Mouse (Mus musculus): ENCODE measurements around the gene Hoxa13. TPM values are rescaled to one million over a fixed set of nuclear protein-coding genes. Genes with fewer than 3 reads are reported as not detected.
A peak's percentile ranks its signal among the peaks of the same experiment; 100 is the strongest.

The Hoxa13 gene
- polyA plus RNA-seq, 1 experiment from 2014 or later: 11.1 TPM

GRCm38 (mm10) chr6:52276920-52277319 lies 16.2 kb upstream of the Hoxa13 start:
- no peak overlapping the region for H3K4me3 ChIP-seq
- peak; percentile 42 for DNase-seq (ENCODE audit: low spot score)
- H3K36me3 ChIP-seq: no peaks in the 10 kb centered on the region
- H3K27me3 ChIP-seq (ENCODE audit: low read depth, poor library complexity, severe bottlenecking): peaks cover 84% of the 10 kb centered on the region
- peak overlapping the region; percentile 39; the same call in 1 of the 2 replicates for H3K27ac ChIP-seq
- H3K4me1 ChIP-seq: peaks cover 52% of the 10 kb centered on the region
- no peaks in the 10 kb centered on the region for H3K9me3 ChIP-seq (replicated peaks)
- WGBS: 7% methylated on average over 5 of the region's 5 CpGs

- H3K36me3 ChIP-seq: no peaks in the 10 kb centered on the region
- H3K4me3 ChIP-seq: no peak overlapping the region
- peaks cover 51% of the 10 kb centered on the region for H3K4me1 ChIP-seq
- peaks cover 86% of the 10 kb centered on the region for H3K27me3 ChIP-seq (ENCODE audit: low read depth, poor library complexity, severe bottlenecking)
- DNase-seq (ENCODE audit: low spot score): peak; percentile 38
- 2% methylated on average over 6 of the region's 6 CpGs for WGBS
- H3K9me3 ChIP-seq (replicated peaks): no peaks in the 10 kb centered on the region
- 0 out of 2 replicates have a peak overlapping the region, but pooled peaks have one; percentile 39 for H3K27ac ChIP-seq
Observed at GRCm38 (mm10) chr6:52276382-52276781, 15.7 kb upstream of the Hoxa13 start.

GRCm38 (mm10) chr6:52275563-52276280 lies 15.0 kb upstream of the Hoxa13 start:
- Histone ChIP-seq H3K36me3 (no peaks in the 10 kb centered on the region), H3K4me3 (no peak overlapping the region), H3K27me3 (ENCODE audit: low read depth, poor library complexity, severe bottlenecking) (peaks cover 88% of the 10 kb centered on the region), H3K27ac (peak overlapping the region; percentile 17; the same call in 1 of the 2 replicates), H3K4me1 (peaks cover 47% of the 10 kb centered on the region), H3K9me3 (replicated peaks) (no peaks in the 10 kb centered on the region)
- 12% methylated on average over 8 of the region's 8 CpGs for WGBS
- DNase-seq (ENCODE audit: low spot score): peak; percentile 35

GRCm38 (mm10) chr6:52274576-52274975 lies 13.9 kb upstream of the Hoxa13 start:
- H3K36me3 ChIP-seq: no peaks in the 10 kb centered on the region
- H3K4me3 ChIP-seq: no peak overlapping the region
- H3K4me1 ChIP-seq: peaks cover 57% of the 10 kb centered on the region
- 5% methylated on average over 11 of the region's 11 CpGs for WGBS
- H3K27me3 ChIP-seq (ENCODE audit: low read depth, poor library complexity, severe bottlenecking): peaks cover 88% of the 10 kb centered on the region
- DNase-seq (ENCODE audit: low spot score): peak; percentile 47
- peak overlapping the region; percentile 72; the same call in 1 of the 2 replicates for H3K27ac ChIP-seq
- H3K9me3 ChIP-seq (replicated peaks): no peaks in the 10 kb centered on the region

- Histone ChIP-seq H3K36me3 (no peaks in the 10 kb centered on the region), H3K9me3 (replicated peaks) (no peaks in the 10 kb centered on the region), H3K27me3 (ENCODE audit: low read depth, poor library complexity, severe bottlenecking) (peaks cover 94% of the 10 kb centered on the region), H3K27ac (peak overlapping the region; percentile 72), H3K4me1 (peaks cover 60% of the 10 kb centered on the region), H3K4me3 (peak overlapping the region; percentile 25)
- 4% methylated on average over 22 of the region's 22 CpGs for WGBS
- DNase-seq (ENCODE audit: low spot score): peak; percentile 63
Observed at GRCm38 (mm10) chr6:52273656-52274280, 13.1 kb upstream of the Hoxa13 start.

GRCm38 (mm10) chr6:52272766-52273655 lies 12.3 kb upstream of the Hoxa13 start:
- peak; percentile 46 for DNase-seq (ENCODE audit: low spot score)
- peaks cover 68% of the 10 kb centered on the region for H3K4me1 ChIP-seq

GRCm38 (mm10) chr6:52270494-52271480 lies 10.1 kb upstream of the Hoxa13 start:
- Histone ChIP-seq H3K4me1 (peaks cover 58% of the 10 kb centered on the region), H3K36me3 (no peaks in the 10 kb centered on the region), H3K27me3 (ENCODE audit: low read depth, poor library complexity, severe bottlenecking) (peaks cover 99% of the 10 kb centered on the region), H3K4me3 (no peak overlapping the region), H3K27ac (peak overlapping the region; percentile 1; the same call in 1 of the 2 replicates), H3K9me3 (replicated peaks) (no peaks in the 10 kb centered on the region)
- peak; percentile 61 for DNase-seq (ENCODE audit: low spot score)
- 3% methylated on average over 23 of the region's 23 CpGs for WGBS

More at GRCm38 (mm10) chr6:52272766-52273655, 12.3 kb upstream of the Hoxa13 start:
- Histone ChIP-seq H3K4me3 (peak overlapping the region; percentile 25; the same call in 1 of the 2 replicates), H3K27ac (peak overlapping the region; percentile 72), H3K27me3 (ENCODE audit: low read depth, poor library complexity, severe bottlenecking) (peaks cover 99% of the 10 kb centered on the region), H3K36me3 (no peaks in the 10 kb centered on the region), H3K9me3 (replicated peaks) (no peaks in the 10 kb centered on the region)
- WGBS: 5% methylated on average over 22 of the region's 22 CpGs

GRCm38 (mm10) chr6:52268756-52269155 lies 8.1 kb upstream of the Hoxa13 start:
- H3K9me3 ChIP-seq (replicated peaks): no peaks in the 10 kb centered on the region
- peaks cover 99% of the 10 kb centered on the region for H3K27me3 ChIP-seq (ENCODE audit: low read depth, poor library complexity, severe bottlenecking)
- H3K27ac ChIP-seq: no peak overlapping the region
- no peak overlapping the region for H3K4me3 ChIP-seq
- under 1% methylated on average over 3 of the region's 3 CpGs for WGBS
- peaks cover 44% of the 10 kb centered on the region for H3K4me1 ChIP-seq
- no peaks in the 10 kb centered on the region for H3K36me3 ChIP-seq
- DNase-seq (ENCODE audit: low spot score): peak; percentile 40

GRCm38 (mm10) chr6:52268341-52268740 lies 7.7 kb upstream of the Hoxa13 start:
- no peaks in the 10 kb centered on the region for H3K9me3 ChIP-seq (replicated peaks)
- peak; percentile 41 for DNase-seq (ENCODE audit: low spot score)
- H3K4me1 ChIP-seq: peaks cover 40% of the 10 kb centered on the region
- no peak overlapping the region for H3K27ac ChIP-seq
- under 1% methylated on average over 7 of the region's 7 CpGs for WGBS
- H3K4me3 ChIP-seq: no peak overlapping the region
- peaks cover 99% of the 10 kb centered on the region for H3K27me3 ChIP-seq (ENCODE audit: low read depth, poor library complexity, severe bottlenecking)
- H3K36me3 ChIP-seq: no peaks in the 10 kb centered on the region

GRCm38 (mm10) chr6:52267691-52268090 lies 7.0 kb upstream of the Hoxa13 start:
- H3K27me3 ChIP-seq (ENCODE audit: low read depth, poor library complexity, severe bottlenecking): peaks cover 99% of the 10 kb centered on the region
- no peak for DNase-seq (ENCODE audit: low spot score)
- no peak overlapping the region for H3K27ac ChIP-seq
- no peak overlapping the region for H3K4me3 ChIP-seq
- no peaks in the 10 kb centered on the region for H3K36me3 ChIP-seq
- H3K9me3 ChIP-seq (replicated peaks): no peaks in the 10 kb centered on the region
- H3K4me1 ChIP-seq: peaks cover 40% of the 10 kb centered on the region
- WGBS: 7% methylated on average over 3 of the region's 3 CpGs

GRCm38 (mm10) chr6:52267221-52267620 lies 6.5 kb upstream of the Hoxa13 start:
- no peak for DNase-seq (ENCODE audit: low spot score)
- 21% methylated on average over 5 of the region's 5 CpGs for WGBS
- Histone ChIP-seq H3K4me1 (peaks cover 42% of the 10 kb centered on the region), H3K9me3 (replicated peaks) (no peaks in the 10 kb centered on the region), H3K36me3 (no peaks in the 10 kb centered on the region), H3K4me3 (no peak overlapping the region), H3K27ac (no peak overlapping the region), H3K27me3 (ENCODE audit: low read depth, poor library complexity, severe bottlenecking) (peaks cover 99% of the 10 kb centered on the region)

- peaks cover 100% of the 10 kb centered on the region for H3K27me3 ChIP-seq (ENCODE audit: low read depth, poor library complexity, severe bottlenecking)
- DNase-seq (ENCODE audit: low spot score): no peak
- H3K27ac ChIP-seq: peak overlapping the region; percentile 85; the same call in 1 of the 2 replicates
- 2% methylated on average over 9 of the region's 9 CpGs for WGBS
- H3K4me1 ChIP-seq: peaks cover 47% of the 10 kb centered on the region
- no peaks in the 10 kb centered on the region for H3K36me3 ChIP-seq
- peak overlapping the region; percentile 53 for H3K4me3 ChIP-seq
- no peaks in the 10 kb centered on the region for H3K9me3 ChIP-seq (replicated peaks)
Observed at GRCm38 (mm10) chr6:52266666-52266985, 5.9 kb upstream of the Hoxa13 start.
